Mouse (Mus musculus) erythroblast, embryonic 14.5 days (primary cell): ENCODE data around the gene Olfr1118.
"Not testable (repeated sequence)": the region's sequence is repeated elsewhere in the genome, so short reads cannot be mapped to it uniquely, and the experiment has no call there.

ENCODE experiments used
- GATA1 ChIP-seq: IDR thresholded peaks from 2 replicates; pipeline ENCODE4 v1.6.1; 2012; ENCODE audit warnings: low read length, inconsistent platforms, mixed read lengths
- TAL1 ChIP-seq: IDR thresholded peaks from 3 replicates; pipeline ENCODE4 v1.6.1; 2012; ENCODE audit warnings: low read length, inconsistent platforms, mixed read lengths

- not testable (repeated sequence) for TF ChIP-seq TAL1, GATA1
Observed at GRCm38 (mm10) chr2:87360121-87360520, 52.7 kb downstream of the Olfr1118 start.
